In genomic region chr3:63977895-63978294, GRCm38 (mm10) we compare ENCODE assay signal across 10 mouse cellular contexts. TPM values are rescaled to one million over a fixed set of nuclear protein-coding genes. Genes with fewer than 3 reads are reported as not detected.
DNase-seq lines count a peak whose midpoint lies in the region; ATAC-seq and TF ChIP-seq lines count a peak whose summit lies in the region.
"Had no signal": no experiment of that assay in that cellular context is flagged by ENCODE, and none has a peak within 500 bp of the region (broad histone marks: within the 10 kb centered on the region; RNA-seq: fewer than 3 reads in every experiment).

No protein-coding gene starts in this region.

- no peak for ATAC-seq in forebrain, embryonic 12.5 days (ENCODE audit: low FRiP score)
- ATAC-seq in forebrain, embryonic 11.5 days (replicated peaks; ENCODE audit: low FRiP score): no peak
- ATAC-seq in lung, embryonic 16.5 days (ENCODE audit: low read depth): no peak
- no peak for ATAC-seq in lung, postnatal 0 days
- ATAC-seq in liver, embryonic 13.5 days (ENCODE audit: low read depth): no peak
- ATAC-seq in neural tube, embryonic 15.5 days (ENCODE audit: low FRiP score): no peak

- H3K4me2 ChIP-seq in forebrain, embryonic 12.5 days: peak overlapping the region; percentile 76
- H3K4me2 ChIP-seq in forebrain, embryonic 11.5 days (ENCODE audit: low read depth, low read length, severe bottlenecking): no peak overlapping the region
- 0 out of 2 replicates have a peak overlapping the region, but pooled peaks have one; percentile 59 for H3K4me2 ChIP-seq in lung, embryonic 16.5 days (ENCODE audit: low read depth, low read length)
- H3K4me2 ChIP-seq in lung, postnatal 0 days (replicated peaks; ENCODE audit: low read depth, low read length): no peak overlapping the region
- peak overlapping the region; percentile 79 for H3K4me2 ChIP-seq in liver, embryonic 13.5 days
- H3K4me2 ChIP-seq in neural tube, embryonic 15.5 days: peak overlapping the region; percentile 77

- 81% methylated on average over 4 of the region's 4 CpGs for WGBS in forebrain, embryonic 12.5 days
- 86% methylated on average over 4 of the region's 4 CpGs for WGBS in forebrain, embryonic 11.5 days
- 80% methylated on average over 4 of the region's 4 CpGs for WGBS in lung, embryonic 16.5 days
- 71% methylated on average over 4 of the region's 4 CpGs for WGBS in lung, postnatal 0 days
- WGBS in liver, embryonic 13.5 days (ENCODE audit: insufficient replicate concordance): 74% methylated on average over 4 of the region's 4 CpGs
- 45% methylated on average over 4 of the region's 4 CpGs for WGBS in neural tube, embryonic 15.5 days

- H3K4me3 ChIP-seq in forebrain, embryonic 12.5 days (replicated peaks): no peak overlapping the region
- no peak overlapping the region for H3K4me3 ChIP-seq in forebrain, embryonic 11.5 days (ENCODE audit: low read depth, low read length)
- H3K4me3 ChIP-seq in lung, embryonic 16.5 days (ENCODE audit: low read length): no peak overlapping the region
- no peak overlapping the region for H3K4me3 ChIP-seq in lung, postnatal 0 days (ENCODE audit: low read depth, low read length)
- H3K4me3 ChIP-seq in liver, embryonic 13.5 days (replicated peaks): peak overlapping the region; percentile 94
- no peak overlapping the region for H3K4me3 ChIP-seq in neural tube, embryonic 15.5 days (replicated peaks)

- no peak for TF ChIP-seq EP300 in lung, postnatal 0 days (IDR thresholded peaks at IDR 0.05)

- peaks cover 14% of the 10 kb centered on the region for H3K4me1 ChIP-seq in forebrain, embryonic 12.5 days
- H3K4me1 ChIP-seq in forebrain, embryonic 11.5 days (replicated peaks; ENCODE audit: control insufficient read depth, insufficient read depth, low read length): peaks cover 2% of the 10 kb centered on the region; the same call in 1 of the 2 replicates
- peaks cover 9% of the 10 kb centered on the region; the same call in 1 of the 2 replicates for H3K4me1 ChIP-seq in lung, embryonic 16.5 days (replicated peaks; ENCODE audit: control insufficient read depth, insufficient read depth, low read length)
- peaks cover 4% of the 10 kb centered on the region; the same call in 1 of the 2 replicates for H3K4me1 ChIP-seq in lung, postnatal 0 days (ENCODE audit: insufficient read depth, low read depth, low read length)
- peaks cover 27% of the 10 kb centered on the region for H3K4me1 ChIP-seq in liver, embryonic 13.5 days (replicated peaks)
- H3K4me1 ChIP-seq in neural tube, embryonic 15.5 days: peaks cover 23% of the 10 kb centered on the region

- TF ChIP-seq CTCF in lung, postnatal 0 days (IDR thresholded peaks at IDR 0.05): no peak

- H3K9me3 ChIP-seq in forebrain, embryonic 12.5 days: no peaks in the 10 kb centered on the region
- no peaks in the 10 kb centered on the region for H3K9me3 ChIP-seq in forebrain, embryonic 11.5 days (ENCODE audit: control insufficient read depth, low read length)
- no peaks in the 10 kb centered on the region for H3K9me3 ChIP-seq in lung, embryonic 16.5 days (ENCODE audit: control insufficient read depth, low read length)
- H3K9me3 ChIP-seq in lung, postnatal 0 days (ENCODE audit: low read length): no peaks in the 10 kb centered on the region
- no peaks in the 10 kb centered on the region for H3K9me3 ChIP-seq in liver, embryonic 13.5 days (replicated peaks)
- no peaks in the 10 kb centered on the region for H3K9me3 ChIP-seq in neural tube, embryonic 15.5 days (replicated peaks)

- no peak overlapping the region for H3K9ac ChIP-seq in forebrain, embryonic 12.5 days
- H3K9ac ChIP-seq in forebrain, embryonic 11.5 days (ENCODE audit: low read length): no peak overlapping the region
- H3K9ac ChIP-seq in lung, embryonic 16.5 days (ENCODE audit: low read length): no peak overlapping the region
- H3K9ac ChIP-seq in lung, postnatal 0 days (replicated peaks; ENCODE audit: low read depth): no peak overlapping the region
- H3K9ac ChIP-seq in liver, embryonic 13.5 days: peak overlapping the region; percentile 96
- H3K9ac ChIP-seq in neural tube, embryonic 15.5 days (replicated peaks): no peak overlapping the region

- no peak for DNase-seq in forebrain, embryonic 11.5 days (ENCODE audit: low spot score)
- no peak for DNase-seq in lung, postnatal 0 days (ENCODE audit: low spot score)
- DNase-seq in liver, embryonic 13.5 days: no peak
- DNase-seq in adrenal gland, postnatal 10 days: no peak
- no peak for DNase-seq in urinary bladder, postnatal 10 days (ENCODE audit: low spot score)
- DNase-seq: B cell, adult 2 months; gastrocnemius, postnatal 14 days had no signal

- H3K36me3 ChIP-seq in forebrain, embryonic 12.5 days (replicated peaks): peaks cover 22% of the 10 kb centered on the region
- H3K36me3 ChIP-seq in forebrain, embryonic 11.5 days (ENCODE audit: control insufficient read depth, insufficient read depth, low read length): peaks cover 4% of the 10 kb centered on the region; the same call in 1 of the 2 replicates
- peaks cover 11% of the 10 kb centered on the region; the same call in 1 of the 2 replicates for H3K36me3 ChIP-seq in lung, embryonic 16.5 days (ENCODE audit: control insufficient read depth, insufficient read depth, low read length)
- H3K36me3 ChIP-seq in lung, postnatal 0 days (ENCODE audit: insufficient read depth, low read length): no peaks in the 10 kb centered on the region
- H3K36me3 ChIP-seq in liver, embryonic 13.5 days: peaks cover 26% of the 10 kb centered on the region
- H3K36me3 ChIP-seq in neural tube, embryonic 15.5 days: peaks cover 15% of the 10 kb centered on the region

- H3K27ac ChIP-seq in forebrain, embryonic 12.5 days: no peak overlapping the region
- no peak overlapping the region for H3K27ac ChIP-seq in forebrain, embryonic 11.5 days (ENCODE audit: low read depth, low read length)
- no peak overlapping the region for H3K27ac ChIP-seq in lung, embryonic 16.5 days (ENCODE audit: low read length)
- no peak overlapping the region for H3K27ac ChIP-seq in lung, postnatal 0 days (ENCODE audit: low read length)
- H3K27ac ChIP-seq in liver, embryonic 13.5 days: no peak overlapping the region
- H3K27ac ChIP-seq in neural tube, embryonic 15.5 days (replicated peaks): no peak overlapping the region

- H3K27me3 ChIP-seq in forebrain, embryonic 12.5 days: no peaks in the 10 kb centered on the region
- no peaks in the 10 kb centered on the region for H3K27me3 ChIP-seq in forebrain, embryonic 11.5 days (ENCODE audit: control insufficient read depth, insufficient read depth, low read length)
- H3K27me3 ChIP-seq in lung, embryonic 16.5 days (ENCODE audit: control insufficient read depth, insufficient read depth, low read depth, low read length): no peaks in the 10 kb centered on the region
- H3K27me3 ChIP-seq in lung, postnatal 0 days (replicated peaks; ENCODE audit: insufficient read depth, low read length): no peaks in the 10 kb centered on the region
- H3K27me3 ChIP-seq in liver, embryonic 13.5 days: no peaks in the 10 kb centered on the region
- no peaks in the 10 kb centered on the region for H3K27me3 ChIP-seq in neural tube, embryonic 15.5 days (replicated peaks)

RNA-seq across cellular contexts. Expression of gene Gmps, which starts 2.0 kb away (rescaled TPM):
- 63.4 and 68.1 TPM in 2 replicates for polyA plus RNA-seq in forebrain, embryonic 12.5 days (2016; fragmentation: Nextera tagmentation; extraction: Ambion mirVana)
- 70.5 and 73.6 TPM in 2 replicates for polyA plus RNA-seq in forebrain, embryonic 11.5 days (2014; fragmentation: Nextera tagmentation; extraction: Ambion mirVana)
- polyA plus RNA-seq in lung, embryonic 16.5 days (2015; fragmentation: Nextera tagmentation; extraction: Ambion mirVana): 37.5 and 38.7 TPM in 2 replicates
- polyA plus RNA-seq in lung, postnatal 0 days (2015; fragmentation: Nextera tagmentation; extraction: Ambion mirVana): 14.1 and 14.2 TPM in 2 replicates
- polyA plus RNA-seq in liver, embryonic 13.5 days (2015; fragmentation: Nextera tagmentation; extraction: Ambion mirVana): 29.9 and 35.2 TPM in 2 replicates
- 38.2 and 38.8 TPM in 2 replicates for polyA plus RNA-seq in neural tube, embryonic 15.5 days (2015; fragmentation: Nextera tagmentation; extraction: Ambion mirVana)
- total RNA-seq in adrenal gland, postnatal 10 days (2021): 10 to 100 TPM; 28.8 to 37.7 TPM

RNA-seq across cellular contexts. Expression of gene Slc33a1, which starts 13.3 kb away (rescaled TPM):
- 13.8 and 15.4 TPM in 2 replicates for polyA plus RNA-seq in forebrain, embryonic 12.5 days (2016; fragmentation: Nextera tagmentation; extraction: Ambion mirVana)
- 13.0 and 13.7 TPM in 2 replicates for polyA plus RNA-seq in forebrain, embryonic 11.5 days (2014; fragmentation: Nextera tagmentation; extraction: Ambion mirVana)
- 15.6 and 17.1 TPM in 2 replicates for polyA plus RNA-seq in lung, embryonic 16.5 days (2015; fragmentation: Nextera tagmentation; extraction: Ambion mirVana)
- polyA plus RNA-seq in lung, postnatal 0 days (2015; fragmentation: Nextera tagmentation; extraction: Ambion mirVana): 16.2 and 16.5 TPM in 2 replicates
- polyA plus RNA-seq in liver, embryonic 13.5 days (2015; fragmentation: Nextera tagmentation; extraction: Ambion mirVana): 10.2 and 13.1 TPM in 2 replicates
- polyA plus RNA-seq in neural tube, embryonic 15.5 days (2015; fragmentation: Nextera tagmentation; extraction: Ambion mirVana): 18.9 and 19.8 TPM in 2 replicates
- 10 to 100 TPM; 23.7 to 26.5 TPM for total RNA-seq in adrenal gland, postnatal 10 days (2021)

RNA-seq across cellular contexts. Expression of gene E130311K13Rik, which starts 48.6 kb away (rescaled TPM):
- 2.9 and 3.0 TPM in 2 replicates for polyA plus RNA-seq in forebrain, embryonic 12.5 days (2016; fragmentation: Nextera tagmentation; extraction: Ambion mirVana)
- 3.0 and 4.0 TPM in 2 replicates for polyA plus RNA-seq in forebrain, embryonic 11.5 days (2014; fragmentation: Nextera tagmentation; extraction: Ambion mirVana)
- polyA plus RNA-seq in lung, embryonic 16.5 days (2015; fragmentation: Nextera tagmentation; extraction: Ambion mirVana): 6.3 and 7.0 TPM in 2 replicates
- polyA plus RNA-seq in lung, postnatal 0 days (2015; fragmentation: Nextera tagmentation; extraction: Ambion mirVana): 6.4 and 6.6 TPM in 2 replicates
- 2.2 and 2.3 TPM in 2 replicates for polyA plus RNA-seq in liver, embryonic 13.5 days (2015; fragmentation: Nextera tagmentation; extraction: Ambion mirVana)
- 7.7 and 8.0 TPM in 2 replicates for polyA plus RNA-seq in neural tube, embryonic 15.5 days (2015; fragmentation: Nextera tagmentation; extraction: Ambion mirVana)
- total RNA-seq in adrenal gland, postnatal 10 days (2021): 10 to 100 TPM; 10.2 to 13.5 TPM

Comparison
In these comparisons a context has a peak if more than half of its experiments do, and no peak if none do; other contexts are left out.
1. H3K4me2 ChIP-seq: peak in forebrain, embryonic 12.5 days (single experiment), lung, embryonic 16.5 days (single experiment), liver, embryonic 13.5 days (single experiment) and neural tube, embryonic 15.5 days (single experiment); none in forebrain, embryonic 11.5 days (single experiment) and lung, postnatal 0 days (single experiment).